Mouse (Mus musculus) liver, embryonic 11.5 days (tissue): ENCODE data around the gene Ttyh3. TPM values are rescaled to one million over a fixed set of nuclear protein-coding genes. Genes with fewer than 3 reads are reported as not detected.

ENCODE experiments used
- ATAC-seq: fragments of 200-750 bp; cut with Nextera tagmentation; replicated peaks from 2 replicates; pipeline ENCODE4 v1.8.0; 2017; ENCODE audit warnings: moderate number of reproducible peaks, mild to moderate bottlenecking, moderate TSS enrichment, moderate library complexity; ENCODE audit not compliant: low FRiP score
- DNase-seq: peaks from one replicate; pipeline ENCODE4 v3.0.0-alpha.2; 2017; ENCODE audit warnings: low spot score
- H3K27ac ChIP-seq: fragments of 300-500 bp; sonication (generic); 2 replicates; pipeline ENCODE4 v1.5.1; 2014; ENCODE audit warnings: mild to moderate bottlenecking, low read depth, low read length, control low read depth
- H3K27me3 ChIP-seq: fragments of 300-500 bp; sonication (generic); replicated peaks from 2 replicates; pipeline ENCODE4 v1.6.1; 2014; ENCODE audit warnings: low read length, mixed read lengths; ENCODE audit not compliant: control insufficient read depth, insufficient read depth
- H3K36me3 ChIP-seq: fragments of 300-500 bp; sonication (generic); 2 replicates; pipeline ENCODE4 v1.6.1; 2014; ENCODE audit warnings: mild to moderate bottlenecking, low read length, moderate library complexity, mixed read lengths; ENCODE audit not compliant: control insufficient read depth, insufficient read depth
- H3K4me1 ChIP-seq: fragments of 300-500 bp; sonication (generic); replicated peaks from 2 replicates; pipeline ENCODE4 v1.6.1; 2014; ENCODE audit warnings: low read length, mixed read lengths; ENCODE audit not compliant: control insufficient read depth, insufficient read depth
- H3K4me2 ChIP-seq: fragments of 300-500 bp; sonication (generic); 2 replicates; pipeline ENCODE4 v1.6.1; 2014; ENCODE audit warnings: mild to moderate bottlenecking, control low read depth, moderate library complexity
- H3K4me3 ChIP-seq: fragments of 300-500 bp; sonication (generic); 2 replicates; pipeline ENCODE4 v1.5.1; 2014; ENCODE audit warnings: low read depth, low read length, control low read depth
- H3K9ac ChIP-seq: fragments of 300-500 bp; sonication (generic); 2 replicates; pipeline ENCODE4 v1.6.1; 2014; ENCODE audit warnings: low read depth, low read length, control low read depth
- H3K9me3 ChIP-seq: fragments of 300-500 bp; sonication (generic); 2 replicates; pipeline ENCODE4 v1.6.1; 2016; ENCODE audit warnings: low read length, inconsistent platforms, mixed read lengths; ENCODE audit not compliant: control insufficient read depth
- WGBS: fragments of 180-500 bp; shearing (Covaris S2); extraction: QIAGEN DNeasy Blood & Tissue Kit; methylation state at CpG from one replicate; pipeline ENCODE4 v1.1.7; 2014; 5-methylcytosine and 5-hydroxymethylcytosine counted together
- polyA plus RNA-seq: library from polyadenylated mRNA; unstranded; fragments of >200 nt; fragmentation: Nextera tagmentation; extraction: Ambion mirVana; gene quantifications from 2 replicates; pipeline ENCODE4 v1.2.1, GENCODE M21; 2014

Ttyh3 gene
- 24.3 and 26.5 TPM in 2 replicates for polyA plus RNA-seq

DNA sequence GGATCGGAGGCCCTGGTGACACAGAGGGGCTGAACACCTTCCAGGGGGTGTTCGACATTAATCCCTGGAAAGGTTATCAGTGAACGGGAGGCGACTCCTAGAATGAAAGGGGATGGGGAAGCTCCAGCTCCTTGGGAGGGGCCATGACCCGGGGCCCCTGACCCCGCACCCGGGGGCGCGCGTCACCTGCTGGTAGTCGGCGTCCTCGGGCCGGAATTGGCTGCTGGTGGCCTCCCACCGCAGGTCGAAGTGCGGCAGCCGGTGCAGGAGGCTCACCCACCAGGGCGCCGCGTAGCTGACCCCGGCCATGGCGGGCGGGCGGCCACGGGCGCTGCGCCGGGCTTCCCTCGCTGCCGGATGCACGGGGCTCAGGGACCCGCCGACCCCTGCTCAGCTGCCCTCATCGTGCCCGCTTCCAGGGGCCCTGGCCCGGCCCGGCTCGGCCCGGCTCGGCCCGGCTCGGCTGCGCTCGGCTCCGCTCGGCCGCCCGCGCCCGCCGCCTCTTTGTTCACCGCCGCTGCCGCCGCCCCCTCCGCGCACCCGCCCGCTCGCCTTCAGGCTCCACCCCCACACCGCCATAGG lies at the start of gene Ttyh3:
Gene Ttyh3 (minus strand): TSS at position 513 of the 582 bp plus-strand sequence.
- Histone ChIP-seq H3K27ac (peak within 1 kb of the TSS; percentile 89), H3K4me3 (peak within 1 kb of the TSS; percentile 95), H3K9me3 (no peaks in the 10 kb centered on the region), H3K36me3 (peaks cover 6% of the 10 kb centered on the region; the same call in 1 of the 2 replicates), H3K9ac (peak within 1 kb of the TSS; percentile 94), H3K27me3 (0 out of 2 replicates have a peak, but pooled peaks cover 2% of the 10 kb centered on the region), H3K4me1 (peaks cover 59% of the 10 kb centered on the region), H3K4me2 (peak within 1 kb of the TSS; percentile 95)
- DNase-seq (no peak), ATAC-seq (peak; percentile 2)
- under 1% methylated on average over 62 of the region's 62 CpGs for WGBS

DNA sequence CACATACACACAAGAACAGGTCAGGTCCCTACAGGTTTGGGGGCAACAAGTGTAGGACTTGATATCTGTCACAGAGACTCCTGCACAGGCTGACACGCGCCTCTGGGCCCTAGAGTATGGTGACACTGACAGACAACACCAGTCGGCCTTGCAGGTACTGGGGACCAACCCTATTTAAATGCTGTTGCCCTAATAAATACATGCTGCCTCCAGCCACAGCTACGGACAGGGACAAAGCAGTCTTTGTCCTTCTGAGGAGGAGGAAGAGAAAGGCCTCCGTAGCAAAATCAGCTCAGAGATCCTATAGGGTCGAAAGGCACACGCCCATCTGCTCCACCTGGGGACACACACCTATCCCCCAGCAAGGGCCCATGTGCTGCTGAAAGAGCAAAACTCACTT lies 47.2 kb upstream of the Ttyh3 start:
- H3K9me3 ChIP-seq, result no peaks in the 10 kb centered on the region
- H3K27me3 ChIP-seq, result no peaks in the 10 kb centered on the region
- H3K27ac ChIP-seq, result no peak overlapping the region
- H3K4me3 ChIP-seq, result no peak overlapping the region
- no peak overlapping the region for H3K9ac ChIP-seq
- H3K4me2 ChIP-seq, result no peak overlapping the region
- ATAC-seq, result no peak
- peaks cover 3% of the 10 kb centered on the region; the same call in 1 of the 2 replicates for H3K36me3 ChIP-seq
- WGBS, result 91% methylated on average over 7 of the region's 7 CpGs
- DNase-seq, result no peak
- H3K4me1 ChIP-seq, result peaks cover 6% of the 10 kb centered on the region

DNA sequence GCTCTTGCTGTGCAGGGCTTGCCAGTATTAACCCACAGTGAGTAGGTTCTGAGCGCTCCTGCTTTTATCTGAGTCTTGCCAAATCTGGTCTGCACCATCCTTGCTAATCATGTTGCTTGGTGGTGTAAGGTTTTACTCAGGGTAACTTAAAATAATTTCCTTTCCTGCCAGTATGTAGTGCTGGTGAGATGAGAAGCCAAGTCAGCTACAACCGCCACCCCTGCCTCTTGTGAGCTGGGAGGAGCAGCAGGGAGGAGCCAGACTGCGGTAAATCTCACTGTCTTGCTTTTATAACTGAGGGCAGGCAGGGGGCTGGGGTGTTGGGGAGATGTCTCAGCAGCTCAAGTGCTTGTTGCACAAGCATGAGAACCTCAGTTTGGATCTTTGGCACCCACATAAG lies 39.6 kb upstream of the Ttyh3 start:
- Histone ChIP-seq H3K9me3 (no peaks in the 10 kb centered on the region), H3K9ac (no peak overlapping the region), H3K4me3 (no peak overlapping the region), H3K27me3 (no peaks in the 10 kb centered on the region), H3K36me3 (peaks cover 9% of the 10 kb centered on the region; the same call in 1 of the 2 replicates), H3K27ac (no peak overlapping the region), H3K4me1 (no peaks in the 10 kb centered on the region), H3K4me2 (no peak overlapping the region)
- WGBS, result 74% methylated on average over 3 of the region's 3 CpGs
- ATAC-seq, result no peak
- no peak for DNase-seq

DNA sequence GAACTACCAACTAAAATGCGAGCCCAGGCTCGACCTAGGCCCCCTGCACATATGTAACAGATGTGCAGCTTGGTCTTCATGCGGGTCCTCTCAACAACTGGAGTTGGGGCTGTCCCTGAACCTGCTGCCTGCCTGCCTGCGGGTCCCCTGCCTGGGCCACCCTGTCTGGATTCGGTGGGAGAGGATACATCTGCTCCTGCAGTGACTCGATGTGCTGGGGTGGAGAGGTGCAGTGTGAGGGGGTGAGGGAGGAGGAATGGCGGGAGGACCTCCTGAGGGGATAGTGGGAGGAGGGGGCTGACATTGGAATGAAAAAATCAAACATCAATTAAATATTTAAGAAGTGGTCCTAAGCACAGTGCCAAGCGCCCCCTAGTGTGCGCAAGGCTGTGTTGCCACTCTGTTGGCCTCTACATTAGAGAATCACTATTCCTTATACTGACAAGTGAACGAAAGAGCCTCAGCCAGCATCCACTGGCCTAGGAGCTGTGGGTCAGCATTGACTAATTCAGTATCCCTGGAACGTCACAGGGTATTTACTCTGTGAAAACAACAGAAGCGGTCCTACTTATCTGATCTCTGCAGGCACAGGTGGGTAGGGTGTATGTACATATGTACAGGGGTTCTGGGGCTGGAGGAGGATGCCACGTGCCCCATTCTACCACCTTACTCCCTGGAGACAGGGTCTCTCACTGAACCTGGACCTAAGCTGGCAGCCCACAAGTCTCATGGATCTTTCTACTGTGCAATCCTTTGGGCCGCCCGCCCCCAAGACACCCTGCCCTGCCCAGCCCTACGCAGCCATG lies 35.7 kb upstream of the Ttyh3 start:
- Histone ChIP-seq H3K4me1 (peaks cover 19% of the 10 kb centered on the region), H3K36me3 (peaks cover 5% of the 10 kb centered on the region; the same call in 1 of the 2 replicates), H3K27me3 (no peaks in the 10 kb centered on the region), H3K9me3 (no peaks in the 10 kb centered on the region), H3K27ac (no peak overlapping the region), H3K4me2 (no peak overlapping the region), H3K4me3 (no peak overlapping the region), H3K9ac (no peak overlapping the region)
- DNase-seq, result no peak
- WGBS, result 64% methylated on average over 16 of the region's 16 CpGs
- no peak for ATAC-seq

DNA sequence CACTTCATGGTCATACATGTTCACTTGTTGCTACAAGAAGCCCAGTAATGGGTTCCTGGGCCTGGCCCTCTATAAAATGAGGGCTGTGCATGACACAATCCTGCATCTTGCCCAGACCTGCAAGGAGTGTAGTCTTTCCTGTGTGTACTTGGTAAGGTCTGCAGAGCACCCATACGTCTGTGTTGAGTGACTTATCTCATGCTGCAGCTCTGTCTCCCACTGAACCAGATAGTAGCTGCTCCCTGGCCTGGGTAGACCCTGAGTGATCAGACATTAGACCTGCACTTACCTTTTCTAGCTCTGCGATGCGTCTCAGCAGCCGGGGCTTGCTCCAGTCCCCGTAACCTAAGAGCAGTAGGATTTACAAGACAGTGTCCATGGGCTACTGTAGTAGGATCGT lies 33.3 kb upstream of the Ttyh3 start:
- ATAC-seq (peak; percentile 84), DNase-seq (no peak)
- Histone ChIP-seq H3K9me3 (no peaks in the 10 kb centered on the region), H3K4me2 (no peak overlapping the region), H3K36me3 (no peaks in the 10 kb centered on the region), H3K9ac (no peak overlapping the region), H3K27me3 (no peaks in the 10 kb centered on the region), H3K27ac (peak overlapping the region; percentile 48), H3K4me3 (no peak overlapping the region), H3K4me1 (peaks cover 19% of the 10 kb centered on the region)
- 66% methylated on average over 6 of the region's 6 CpGs for WGBS

GRCm38 (mm10) chr5:140680950-140681349 lies 32.1 kb upstream of the Ttyh3 start:
- no peaks in the 10 kb centered on the region for H3K9me3 ChIP-seq
- H3K4me3 ChIP-seq, result no peak overlapping the region
- no peak overlapping the region for H3K9ac ChIP-seq
- ATAC-seq, result no peak
- H3K36me3 ChIP-seq, result 0 out of 2 replicates have a peak, but pooled peaks cover 2% of the 10 kb centered on the region
- peaks cover 19% of the 10 kb centered on the region for H3K4me1 ChIP-seq
- H3K4me2 ChIP-seq, result no peak overlapping the region
- H3K27me3 ChIP-seq, result no peaks in the 10 kb centered on the region
- no peak for DNase-seq
- H3K27ac ChIP-seq, result no peak overlapping the region
- WGBS, result 90% methylated on average over 1 of the region's 1 CpGs

GRCm38 (mm10) chr5:140680051-140680450 lies 31.2 kb upstream of the Ttyh3 start:
- H3K4me1 ChIP-seq, result peaks cover 19% of the 10 kb centered on the region
- 84% methylated on average over 6 of the region's 6 CpGs for WGBS
- no peaks in the 10 kb centered on the region for H3K27me3 ChIP-seq
- DNase-seq (no peak), ATAC-seq (no peak)
- H3K9ac ChIP-seq, result no peak overlapping the region
- 0 out of 2 replicates have a peak, but pooled peaks cover 2% of the 10 kb centered on the region for H3K36me3 ChIP-seq
- H3K4me3 ChIP-seq, result no peak overlapping the region
- H3K9me3 ChIP-seq, result no peaks in the 10 kb centered on the region
- no peak overlapping the region for H3K27ac ChIP-seq
- no peak overlapping the region for H3K4me2 ChIP-seq

- no peaks in the 10 kb centered on the region for H3K9me3 ChIP-seq
These were observed 28.3 kb upstream of the Ttyh3 start for GRCm38 (mm10) chr5:140677137-140677536.

More at GRCm38 (mm10) chr5:140677137-140677536, 28.3 kb upstream of the Ttyh3 start:
- Histone ChIP-seq H3K27ac (no peak overlapping the region), H3K4me1 (peaks cover 12% of the 10 kb centered on the region), H3K4me2 (no peak overlapping the region), H3K9ac (no peak overlapping the region), H3K27me3 (no peaks in the 10 kb centered on the region), H3K4me3 (no peak overlapping the region), H3K36me3 (peaks cover 5% of the 10 kb centered on the region; the same call in 1 of the 2 replicates)
- ATAC-seq (no peak), DNase-seq (no peak)
- 81% methylated on average over 6 of the region's 6 CpGs for WGBS
